Mouse (Mus musculus) ES-Bruce4 (cell line): Measurements from ENCODE around the gene 1700029H14Rik. TPM values are rescaled to one million over a fixed set of nuclear protein-coding genes. Genes with fewer than 3 reads are reported as not detected.

ENCODE experiments used
- H3K27ac ChIP-seq: 2 replicates; pipeline ENCODE4 v1.5.1; 2012; ENCODE audit warnings: low read length, inconsistent platforms; ENCODE audit not compliant: insufficient read depth
- H3K27me3 ChIP-seq: 2 replicates; pipeline ENCODE4 v1.6.1; 2012; ENCODE audit warnings: mild to moderate bottlenecking, low read length, inconsistent platforms; ENCODE audit not compliant: control insufficient read depth, poor library complexity, insufficient read depth, severe bottlenecking
- H3K36me3 ChIP-seq: 2 replicates; pipeline ENCODE4 v1.6.1; 2012; ENCODE audit warnings: inconsistent platforms, mild to moderate bottlenecking, low read length, moderate library complexity; ENCODE audit not compliant: control insufficient read depth, poor library complexity, insufficient read depth, severe bottlenecking
- H3K4me1 ChIP-seq: one replicate; pipeline ENCODE4 v1.8.1; 2011; ENCODE audit warnings: low read length; ENCODE audit not compliant: control insufficient read depth, insufficient read depth
- H3K4me3 ChIP-seq: 2 replicates; pipeline ENCODE4 v1.5.1; 2011; ENCODE audit warnings: low read depth, mild to moderate bottlenecking, low read length
- H3K9ac ChIP-seq: 2 replicates; pipeline ENCODE4 v1.6.1; 2012; ENCODE audit warnings: low read depth, mild to moderate bottlenecking, inconsistent platforms; ENCODE audit not compliant: poor library complexity, severe bottlenecking
- H3K9me3 ChIP-seq: replicated peaks from 2 replicates; pipeline ENCODE4 v1.6.1; 2012; ENCODE audit warnings: mild to moderate bottlenecking, low read length, inconsistent platforms; ENCODE audit not compliant: control insufficient read depth, poor library complexity, insufficient read depth, severe bottlenecking
- CTCF ChIP-seq: IDR thresholded peaks from one replicate; pipeline ENCODE4 v1.8.1; 2011; ENCODE audit warnings: low read depth, low read length
- EP300 ChIP-seq: IDR thresholded peaks from 2 replicates; pipeline ENCODE4 v1.6.1; 2011; ENCODE audit warnings: low read depth, low read length; ENCODE audit not compliant: insufficient read depth
- POLR2A ChIP-seq: IDR thresholded peaks from one replicate; pipeline ENCODE4 v1.8.1; 2011; ENCODE audit warnings: low read length; ENCODE audit not compliant: insufficient read depth
- polyA plus RNA-seq: library from polyadenylated mRNA; stranded (reverse); fragments of >200 nt; gene quantifications from 2 replicates; pipeline ENCODE4 v1.2.4, GENCODE M21; 2011; ENCODE audit warnings: low read depth; ENCODE audit not compliant: missing spikeins, insufficient read depth, insufficient read length

1700029H14Rik gene
- polyA plus RNA-seq, 1 experiment = not detected

DNA sequence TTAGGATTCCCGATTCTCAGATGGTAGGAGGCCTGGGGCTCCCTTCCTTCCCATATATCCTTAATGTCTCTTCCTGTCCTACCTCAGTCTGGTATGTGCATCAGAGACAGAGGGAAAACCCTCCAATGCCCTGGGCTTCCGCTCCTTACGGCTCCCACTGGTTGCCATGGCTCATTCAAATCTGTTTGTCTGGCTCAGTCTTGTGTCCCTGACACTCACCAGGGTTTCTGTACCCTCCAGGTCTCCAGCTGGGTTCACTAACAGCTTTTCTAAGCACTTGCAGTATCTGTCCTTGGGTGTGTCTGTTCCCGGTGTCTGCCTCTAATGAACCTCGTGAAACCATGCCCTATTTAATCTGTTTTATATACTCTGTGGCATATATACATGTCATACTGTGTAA is 20.7 kb downstream of the 1700029H14Rik start:
- TF ChIP-seq POLR2A (no peak), CTCF (no peak), EP300 (no peak)
- H3K4me1 ChIP-seq = no peaks in the 10 kb centered on the region
- H3K4me3 ChIP-seq = no peak overlapping the region
- H3K27ac ChIP-seq = no peak overlapping the region
- no peaks in the 10 kb centered on the region for H3K36me3 ChIP-seq
- H3K27me3 ChIP-seq = no peaks in the 10 kb centered on the region; the same call in 1 of the 2 replicates
- no peaks in the 10 kb centered on the region for H3K9me3 ChIP-seq
- no peak overlapping the region for H3K9ac ChIP-seq

DNA sequence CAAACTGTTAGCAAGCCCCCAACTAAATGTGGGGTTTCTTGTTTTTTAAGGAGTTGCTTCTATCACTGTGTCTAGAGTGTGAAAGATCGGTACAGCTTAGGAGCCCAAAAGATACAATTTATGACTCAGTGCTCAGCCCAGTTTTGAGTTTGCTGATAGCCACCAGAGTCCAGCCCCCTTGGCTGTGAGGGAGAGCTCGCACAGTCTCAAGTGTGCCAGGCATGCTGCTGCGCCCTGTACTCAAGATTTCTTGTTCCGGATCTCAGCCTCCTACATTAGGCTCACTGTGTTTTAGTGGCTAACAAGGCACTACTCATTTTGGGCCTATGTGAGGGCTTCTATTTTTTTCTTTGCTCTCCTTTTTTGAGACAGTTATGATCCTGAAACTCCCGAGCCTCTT is 22.1 kb downstream of the 1700029H14Rik start:
- Histone ChIP-seq H3K4me3 (no peak overlapping the region), H3K36me3 (no peaks in the 10 kb centered on the region), H3K27me3 (no peaks in the 10 kb centered on the region; the same call in 1 of the 2 replicates), H3K27ac (no peak overlapping the region), H3K9me3 (no peaks in the 10 kb centered on the region), H3K4me1 (no peaks in the 10 kb centered on the region), H3K9ac (no peak overlapping the region)
- TF ChIP-seq EP300 (no peak), POLR2A (no peak), CTCF (no peak)

DNA sequence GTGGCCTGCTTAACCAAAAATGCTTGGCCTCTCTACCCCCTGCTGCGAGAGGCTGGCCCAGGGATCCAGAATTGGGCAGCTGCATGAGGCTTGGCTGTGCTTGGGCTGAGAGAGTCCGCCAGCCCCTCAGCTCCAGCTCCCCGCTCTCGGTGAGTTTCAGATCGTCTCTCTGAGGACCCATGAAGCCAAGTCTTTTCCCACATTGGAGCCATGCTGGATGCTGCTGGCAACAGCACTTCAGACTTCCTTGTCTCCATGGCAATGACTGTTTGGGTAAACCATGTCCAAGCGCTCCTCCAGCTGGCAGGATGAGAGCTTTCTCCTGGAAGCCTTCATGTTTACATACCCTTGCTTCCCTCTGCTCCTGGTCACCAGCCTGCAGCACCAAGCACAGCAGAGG is 23.4 kb downstream of the 1700029H14Rik start:
- no peaks in the 10 kb centered on the region; the same call in 1 of the 2 replicates for H3K27me3 ChIP-seq
- TF ChIP-seq EP300 (no peak), POLR2A (no peak), CTCF (no peak)
- H3K27ac ChIP-seq = no peak overlapping the region
- H3K9me3 ChIP-seq = no peaks in the 10 kb centered on the region
- H3K9ac ChIP-seq = no peak overlapping the region
- H3K4me3 ChIP-seq = no peak overlapping the region
- H3K36me3 ChIP-seq = no peaks in the 10 kb centered on the region
- no peaks in the 10 kb centered on the region for H3K4me1 ChIP-seq

DNA sequence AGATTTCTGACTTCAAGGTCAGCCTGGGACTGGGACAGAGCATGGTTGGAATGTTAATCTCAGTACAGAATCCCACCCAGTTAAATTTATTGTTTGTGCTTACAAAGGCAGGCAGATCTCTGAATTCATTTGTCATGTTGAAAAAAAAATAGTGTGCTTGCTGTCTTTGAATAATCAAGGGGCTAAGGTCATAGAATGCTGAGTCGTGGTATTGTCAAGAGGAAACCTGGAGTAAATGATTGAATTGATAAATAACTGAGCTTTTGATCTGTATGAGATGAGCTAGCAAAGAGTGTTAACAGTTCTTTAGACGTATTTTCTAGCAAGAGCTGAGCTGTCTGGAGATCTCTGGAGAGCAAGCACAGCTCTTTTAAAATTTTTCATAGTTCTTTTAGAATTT is 25.2 kb downstream of the 1700029H14Rik start:
- Histone ChIP-seq H3K9me3 (no peaks in the 10 kb centered on the region), H3K4me1 (no peaks in the 10 kb centered on the region), H3K36me3 (no peaks in the 10 kb centered on the region), H3K27ac (no peak overlapping the region), H3K9ac (no peak overlapping the region), H3K4me3 (no peak overlapping the region), H3K27me3 (no peaks in the 10 kb centered on the region; the same call in 1 of the 2 replicates)
- TF ChIP-seq CTCF (no peak), POLR2A (no peak), EP300 (no peak)

DNA sequence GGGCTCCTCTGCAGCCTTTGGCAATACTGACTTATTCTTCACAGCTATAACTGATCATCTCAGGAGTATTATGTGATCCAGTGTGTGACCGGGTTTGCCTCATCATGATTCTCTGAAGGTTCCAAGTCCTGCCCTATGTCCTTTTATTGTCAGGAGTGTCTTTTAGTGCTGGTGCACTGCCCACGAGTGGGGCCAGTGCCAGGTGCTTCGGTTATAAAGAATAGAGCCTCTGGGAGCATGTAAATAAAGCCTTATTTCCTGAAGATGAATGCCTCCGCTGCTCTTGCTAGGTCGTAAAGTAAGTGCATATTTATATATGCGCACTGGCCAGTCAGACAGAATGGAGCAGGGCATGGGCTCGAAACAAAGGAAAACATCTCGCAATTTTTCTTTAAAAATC is 29.1 kb downstream of the 1700029H14Rik start:
- Histone ChIP-seq H3K9me3 (no peaks in the 10 kb centered on the region), H3K9ac (no peak overlapping the region), H3K27ac (no peak overlapping the region), H3K36me3 (no peaks in the 10 kb centered on the region), H3K27me3 (no peaks in the 10 kb centered on the region), H3K4me3 (no peak overlapping the region), H3K4me1 (no peaks in the 10 kb centered on the region)
- no peak for TF ChIP-seq CTCF
- TF ChIP-seq POLR2A = no peak
- TF ChIP-seq EP300 = no peak

DNA sequence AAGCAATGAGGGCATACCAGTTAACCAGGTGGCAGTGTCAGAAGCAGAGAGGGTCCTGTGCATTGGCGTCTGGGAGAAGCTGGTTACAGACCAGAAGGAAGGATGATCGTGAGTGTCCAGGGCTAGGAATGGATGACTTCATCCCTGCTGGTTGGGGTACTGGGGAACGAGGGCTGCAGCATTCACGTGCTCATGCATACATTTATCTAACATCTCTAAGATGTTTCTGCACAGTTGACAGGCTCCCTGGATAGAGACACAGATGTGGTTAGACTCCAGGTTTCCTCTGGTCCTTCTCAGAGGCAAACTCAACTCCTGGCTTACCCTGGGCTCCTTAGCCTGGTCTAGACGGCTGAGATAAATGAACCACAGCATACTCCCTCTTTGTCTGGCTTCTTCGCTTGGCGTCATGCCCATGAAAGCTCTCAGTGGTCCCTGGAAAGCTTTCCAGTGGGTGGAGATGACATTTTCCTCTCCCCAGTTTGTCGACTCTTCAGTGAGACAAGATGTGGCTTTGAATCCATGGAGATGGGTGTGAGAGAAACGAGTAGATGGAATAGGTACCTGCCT is 30.6 kb downstream of the 1700029H14Rik start:
- Histone ChIP-seq H3K27ac (no peak overlapping the region), H3K9me3 (no peaks in the 10 kb centered on the region)
- TF ChIP-seq POLR2A (no peak), CTCF (no peak)

More for the DNA sequence above, 30.6 kb downstream of the 1700029H14Rik start:
- Histone ChIP-seq H3K36me3 (no peaks in the 10 kb centered on the region), H3K4me1 (no peaks in the 10 kb centered on the region), H3K27me3 (no peaks in the 10 kb centered on the region), H3K4me3 (no peak overlapping the region), H3K9ac (no peak overlapping the region)
